Mouse (Mus musculus) fat pad, adult 2 months (tissue): ENCODE data around the gene Itpa.
A peak's percentile ranks its signal among the peaks of the same experiment; 100 is the strongest.

Experiments
- DNase-seq: peaks from one replicate; pipeline ENCODE4 v3.0.0-alpha.2; 2011; ENCODE audit warnings: low read depth, low spot score; ENCODE audit errors: extremely low read depth

The Itpa gene

GRCm38 (mm10) chr2:130655660-130656339, 11.6 kb upstream of the Itpa start:
- DNase-seq = no peak

- no peak for DNase-seq
Observed at GRCm38 (mm10) chr2:130656536-130656935, 10.9 kb upstream of the Itpa start.

- no peak for DNase-seq
Observed at GRCm38 (mm10) chr2:130657541-130657940, 9.9 kb upstream of the Itpa start.

GRCm38 (mm10) chr2:130658530-130658929, 8.9 kb upstream of the Itpa start:
- no peak for DNase-seq

GRCm38 (mm10) chr2:130663342-130663741, 4.1 kb upstream of the Itpa start:
- DNase-seq = no peak

GRCm38 (mm10) chr2:130664102-130664701, 3.2 kb upstream of the Itpa start, which contains the start of gene Ddrgk1:
Gene Ddrgk1 (minus strand): TSS chr2:130664659.
- DNase-seq = peak; percentile 39

- DNase-seq = no peak
Observed at GRCm38 (mm10) chr2:130677211-130677610, 9.8 kb downstream of the Itpa start.

GRCm38 (mm10) chr2:130679154-130679553, 11.7 kb downstream of the Itpa start:
- DNase-seq = no peak

GRCm38 (mm10) chr2:130679899-130680298, 12.5 kb downstream of the Itpa start:
- no peak for DNase-seq

GRCm38 (mm10) chr2:130681531-130681930, 14.1 kb downstream of the Itpa start:
- DNase-seq = no peak

- no peak for DNase-seq
Observed at GRCm38 (mm10) chr2:130685426-130685825, 18.0 kb downstream of the Itpa start.

GRCm38 (mm10) chr2:130689011-130689410, 21.6 kb downstream of the Itpa start:
- DNase-seq = no peak

GRCm38 (mm10) chr2:130693563-130693962, 26.2 kb downstream of the Itpa start:
- no peak for DNase-seq

GRCm38 (mm10) chr2:130696700-130697152, 29.3 kb downstream of the Itpa start:
- no peak for DNase-seq

- DNase-seq = no peak
Observed at GRCm38 (mm10) chr2:130697153-130697810, 29.9 kb downstream of the Itpa start, which contains the start of gene Slc4a11. Gene Slc4a11 (minus strand): TSS chr2:130697519.

- DNase-seq = no peak
Observed at GRCm38 (mm10) chr2:130697821-130698266, 30.4 kb downstream of the Itpa start.

GRCm38 (mm10) chr2:130704040-130705001, 36.9 kb downstream of the Itpa start:
- DNase-seq = no peak

GRCm38 (mm10) chr2:130705178-130705577, 37.8 kb downstream of the Itpa start:
- no peak for DNase-seq

- DNase-seq = no peak
Observed at GRCm38 (mm10) chr2:130706602-130707001, 39.2 kb downstream of the Itpa start.

- DNase-seq = no peak
Observed at GRCm38 (mm10) chr2:130707057-130707456, 39.6 kb downstream of the Itpa start.

- no peak for DNase-seq
Observed at GRCm38 (mm10) chr2:130717951-130718350, 50.5 kb downstream of the Itpa start.
